In genomic region chr10:123108527-123108926, GRCm38 (mm10) we compare ENCODE assay signal across 24 mouse cellular contexts.
"Had no signal": no experiment of that assay in that cellular context is flagged by ENCODE, and none has a peak within 500 bp of the region (broad histone marks: within the 10 kb centered on the region; RNA-seq: fewer than 3 reads in every experiment).

No protein-coding gene starts in this region.

- H3K27ac ChIP-seq: gastrocnemius, adult 2 months; heart, adult 2 months; hindbrain, embryonic 10.5 days; hindbrain, embryonic 12.5 days; hindbrain, embryonic 14.5 days; intestine, embryonic 15.5 days; layer of hippocampus, adult 2 months; left cerebral cortex, adult 2 months; limb, embryonic 10.5 days; limb, embryonic 12.5 days had no signal

- H3K9me3 ChIP-seq: heart, embryonic 12.5 days; hindbrain, embryonic 10.5 days; hindbrain, embryonic 12.5 days; intestine, embryonic 15.5 days; limb, embryonic 10.5 days; limb, embryonic 12.5 days had no signal

- DNase-seq: gastrocnemius, adult 2 months; gastrocnemius, postnatal 10 days; gastrocnemius, postnatal 25 days; heart, adult 2 months; heart, postnatal 10 days; heart, postnatal 4 days; kidney, adult 18-20 months; kidney, adult 8-10 months; kidney, postnatal 10 days; kidney, postnatal 25 days; kidney, postnatal 4 days; liver had no signal

- H3K9ac ChIP-seq: heart, embryonic 12.5 days; hindbrain, embryonic 12.5 days; hindbrain, embryonic 14.5 days; intestine, embryonic 15.5 days; limb, embryonic 12.5 days had no signal

- H3K4me1 ChIP-seq: heart, embryonic 12.5 days; hindbrain, embryonic 10.5 days; hindbrain, embryonic 12.5 days; intestine, embryonic 15.5 days; limb, embryonic 10.5 days; limb, embryonic 12.5 days had no signal

- H3K27me3 ChIP-seq: heart, embryonic 12.5 days; hindbrain, embryonic 12.5 days; intestine, embryonic 15.5 days; limb, embryonic 12.5 days had no signal

- H3K4me2 ChIP-seq: heart, embryonic 12.5 days; hindbrain, embryonic 12.5 days; hindbrain, embryonic 14.5 days; intestine, embryonic 15.5 days; limb, embryonic 12.5 days had no signal

- ATAC-seq: hindbrain, embryonic 16.5 days; inflammation-experienced regulatory T-cells, adult 6 months; intestine, embryonic 15.5 days; intestine, postnatal 0 days had no signal

- H3K4me3 ChIP-seq: gastrocnemius, adult 2 months; heart, adult 2 months; heart, embryonic 12.5 days; hindbrain, embryonic 10.5 days; hindbrain, embryonic 12.5 days; intestine, embryonic 15.5 days; layer of hippocampus, adult 2 months; left cerebral cortex, adult 2 months; limb, embryonic 10.5 days; limb, embryonic 12.5 days had no signal
